Mouse (Mus musculus) testis, adult 2 months (tissue): ENCODE measurements around the gene Cldn34c2.
"Not testable (repeated sequence)": the region's sequence is repeated elsewhere in the genome, so short reads cannot be mapped to it uniquely, and the experiment has no call there.

Experiments
- CTCF ChIP-seq: fragments of 200-500 bp; IDR thresholded peaks from 2 replicates; pipeline ENCODE4 v1.5.1; 2012; ENCODE audit warnings: low read depth, mild to moderate bottlenecking, inconsistent platforms, low read length, moderate library complexity; ENCODE audit not compliant: control insufficient read depth, insufficient read depth, insufficient replicate concordance
- POLR2A ChIP-seq: fragments of 200-500 bp; IDR thresholded peaks from 2 replicates; pipeline ENCODE4 v1.6.1; 2012; ENCODE audit warnings: low read depth, mild to moderate bottlenecking, inconsistent platforms, low read length, moderate library complexity; ENCODE audit not compliant: control insufficient read depth

DNA sequence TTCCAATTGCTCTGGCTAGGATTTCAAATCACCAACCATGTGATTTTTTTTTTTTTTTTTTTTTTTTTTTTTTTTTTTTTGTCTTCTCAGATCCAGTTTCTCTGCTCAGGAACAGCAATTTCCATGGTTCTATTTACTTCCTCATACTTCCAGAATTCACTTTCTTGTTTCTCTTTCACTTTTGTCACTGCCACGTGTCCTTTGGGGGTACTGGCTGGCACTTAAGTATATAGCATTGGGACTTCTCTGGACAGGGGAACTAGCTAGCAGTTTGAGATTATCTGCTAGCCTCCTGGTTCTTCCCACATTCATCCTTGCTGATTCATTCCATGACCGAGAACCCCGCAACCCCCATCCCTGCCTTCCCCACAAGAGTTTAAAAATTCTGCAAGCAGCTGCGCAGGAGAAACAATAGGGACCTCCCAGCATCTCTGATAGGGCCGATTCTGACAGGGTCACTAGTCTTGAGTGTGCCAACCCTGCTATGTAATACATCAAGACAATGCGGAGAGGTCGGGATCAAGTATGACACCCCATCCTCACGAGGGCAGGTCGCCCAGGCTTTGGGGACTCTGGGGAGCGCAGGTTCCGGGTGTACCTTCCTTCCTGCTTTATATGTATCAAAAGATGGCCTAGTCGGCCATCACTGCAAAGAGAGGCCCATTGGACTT, 30.8 kb downstream of the Cldn34c2 start:
- not testable (repeated sequence) for TF ChIP-seq CTCF, POLR2A
